Mouse (Mus musculus): ENCODE data around the gene Hes7.
A peak's percentile ranks its signal among the peaks of the same experiment; 100 is the strongest.

- no peak for TF ChIP-seq NELFE (IDR thresholded peaks at IDR 0.05; ENCODE audit: low read depth, low read length)
- TF ChIP-seq KAT2A (IDR thresholded peaks at IDR 0.05; ENCODE audit: insufficient replicate concordance, low read length) = no peak
- TF ChIP-seq CTCF (conservative IDR thresholded peaks at IDR 0.05 in 1 of 2, IDR thresholded peaks at IDR 0.05 in 1 of 2; ENCODE audit: low read depth in 2 of 2, low read length in 2 of 2) = no peak
- no peak for TF ChIP-seq POLR2AphosphoS2 (IDR thresholded peaks at IDR 0.05; ENCODE audit: low read depth, low read length)
- no peak for TF ChIP-seq POLR2A (IDR thresholded peaks at IDR 0.05; ENCODE audit: low read depth, low read length)
- TF ChIP-seq ZNF384 (IDR thresholded peaks at IDR 0.05; ENCODE audit: low read depth, low read length) = peak; percentile 78
- TF ChIP-seq ELF1 (IDR thresholded peaks at IDR 0.05; ENCODE audit: low read depth, low read length) = no peak
Observed at GRCm38 (mm10) chr11:69135361-69135760, 15.2 kb downstream of the Hes7 start.
